ENCODE assay signal across 9 mouse cellular contexts in genomic region chr4:140555273-140555672, GRCm38 (mm10).
DNase-seq lines count a peak whose midpoint lies in the region; ATAC-seq and TF ChIP-seq lines count a peak whose summit lies in the region.
"Had no signal": no experiment of that assay in that cellular context is flagged by ENCODE, and none has a peak within 500 bp of the region (broad histone marks: within the 10 kb centered on the region; RNA-seq: fewer than 3 reads in every experiment).

No protein-coding gene starts in this region.

- peaks cover 75% of the 10 kb centered on the region for H3K36me3 ChIP-seq in hindbrain, embryonic 12.5 days
- peaks cover 90% of the 10 kb centered on the region for H3K36me3 ChIP-seq in midbrain, embryonic 12.5 days

- 0 out of 2 replicates have a peak, but pooled peaks have one; percentile 5 for ATAC-seq in hindbrain, embryonic 12.5 days (ENCODE audit: low FRiP score)
- ATAC-seq in midbrain, embryonic 12.5 days (ENCODE audit: low FRiP score, low read depth), result no peak

- no peak overlapping the region for H3K9ac ChIP-seq in hindbrain, embryonic 12.5 days
- no peak overlapping the region for H3K9ac ChIP-seq in midbrain, embryonic 12.5 days (replicated peaks)
- H3K9ac ChIP-seq: liver, embryonic 13.5 days had no signal

- H3K4me1 ChIP-seq in hindbrain, embryonic 12.5 days, result peaks cover 5% of the 10 kb centered on the region
- H3K4me1 ChIP-seq in midbrain, embryonic 12.5 days, result no peaks in the 10 kb centered on the region

- intact Hi-C loops in left cerebral cortex, adult 2 months (cut with DNase I), result loop anchor here (1.0 to 5.0 kb wide), 2 partner anchors 119 to 347 kb away; no protein-coding TSS in a partner anchor

- H3K9me3 ChIP-seq in hindbrain, embryonic 12.5 days (replicated peaks), result no peaks in the 10 kb centered on the region
- no peaks in the 10 kb centered on the region for H3K9me3 ChIP-seq in midbrain, embryonic 12.5 days
- H3K9me3 ChIP-seq: liver, embryonic 13.5 days had no signal

- H3K4me3 ChIP-seq in hindbrain, embryonic 12.5 days, result no peak overlapping the region
- no peak overlapping the region for H3K4me3 ChIP-seq in left cerebral cortex, adult 2 months
- H3K4me3 ChIP-seq in midbrain, embryonic 12.5 days, result no peak overlapping the region
- H3K4me3 ChIP-seq: liver, embryonic 13.5 days had no signal

- H3K4me2 ChIP-seq in hindbrain, embryonic 12.5 days (replicated peaks), result no peak overlapping the region
- no peak overlapping the region for H3K4me2 ChIP-seq in midbrain, embryonic 12.5 days (replicated peaks)
- H3K4me2 ChIP-seq: liver, embryonic 13.5 days had no signal

- H3K27me3 ChIP-seq in hindbrain, embryonic 12.5 days, result no peaks in the 10 kb centered on the region
- H3K27me3 ChIP-seq in midbrain, embryonic 12.5 days, result no peaks in the 10 kb centered on the region
- H3K27me3 ChIP-seq: liver, embryonic 13.5 days had no signal

- H3K27ac ChIP-seq in hindbrain, embryonic 12.5 days, result no peak overlapping the region
- H3K27ac ChIP-seq in left cerebral cortex, adult 2 months, result no peak overlapping the region
- H3K27ac ChIP-seq in midbrain, embryonic 12.5 days (replicated peaks), result peak overlapping the region; percentile 7; the same call in 1 of the 2 replicates
- H3K27ac ChIP-seq: liver, embryonic 13.5 days had no signal

- WGBS in hindbrain, embryonic 12.5 days, result 57% methylated on average over 7 of the region's 7 CpGs
- 58% methylated on average over 7 of the region's 7 CpGs for WGBS in midbrain, embryonic 12.5 days

- TF ChIP-seq CTCF in left cerebral cortex, adult 2 months (IDR thresholded peaks at IDR 0.05), result peak; percentile 81

- DNase-seq in gastrocnemius, adult 18-20 months (ENCODE audit: low spot score), result peak; percentile 57
- no peak for DNase-seq in gastrocnemius, postnatal 25 days
- DNase-seq in adrenal gland, adult 8-10 months, result peak; percentile 21
- peak; percentile 54 for DNase-seq in embryo, embryonic 11.5 days (ENCODE audit: low read depth, low spot score)
- peak; percentile 62 to 71 for DNase-seq in left cerebral cortex, adult 2 months (ENCODE audit: extremely low spot score in 1 of 2, low spot score in 2 of 2)
- DNase-seq in spleen, postnatal 14 days (ENCODE audit: low spot score in 2 of 2), result peak; percentile 38 to 55
- DNase-seq: liver, embryonic 13.5 days had no signal
